Mouse (Mus musculus) Muller cell, postnatal 12 days (primary cell): Measurements from ENCODE around the gene Bloc1s1.

Source experiments
- DNase-seq: peaks from one replicate; pipeline ENCODE4 v3.0.0-alpha.2; 2015; ENCODE audit errors: inconsistent ontology term

The Bloc1s1 gene

GRCm38 (mm10) chr10:128870341-128870740, 53.5 kb downstream of the Bloc1s1 start:
- no peak for DNase-seq
